Mouse (Mus musculus): ENCODE results near the gene Wdr78.

DNA sequence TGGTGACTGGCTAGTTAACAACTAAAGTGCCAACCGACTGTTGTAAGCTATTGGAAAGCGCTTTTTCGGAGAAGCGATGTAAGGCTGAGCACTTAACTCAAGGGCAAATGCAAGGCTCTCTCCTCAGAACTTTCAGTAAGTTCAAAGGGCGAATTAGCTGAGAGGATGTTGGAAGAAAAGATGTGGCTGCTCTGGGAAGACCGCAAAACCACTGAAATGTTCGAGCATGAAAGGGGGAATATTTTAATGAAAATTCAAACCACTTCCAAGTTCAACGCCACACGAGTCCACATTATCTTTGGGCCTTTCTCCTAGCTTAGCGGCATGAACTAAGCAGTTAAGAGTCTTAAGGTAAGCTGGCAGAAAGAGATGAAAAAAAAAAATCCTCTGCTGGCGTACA lies 953 bp downstream of the Wdr78 start:
- TF ChIP-seq CTCF (IDR thresholded peaks at IDR 0.05; ENCODE audit: borderline replicate concordance, extremely low read depth, insufficient read depth, insufficient read length), result no peak
- TF ChIP-seq POLR2A (IDR thresholded peaks at IDR 0.05; ENCODE audit: borderline replicate concordance, extremely low read depth, insufficient read depth, insufficient read length, poor library complexity, severe bottlenecking), result no peak

Measured in brain, embryonic 14.5 days (tissue).